Mouse (Mus musculus) spleen, adult 2 months (tissue): ENCODE results near the gene Fam76a.

Source experiments
- CTCF ChIP-seq: fragments of 200-500 bp; IDR thresholded peaks from 2 replicates; pipeline ENCODE4 v1.5.1; 2011; ENCODE audit warnings: mild to moderate bottlenecking, inconsistent platforms; ENCODE audit not compliant: insufficient read depth, insufficient read length, insufficient replicate concordance; ENCODE audit errors: extremely low read depth
- POLR2A ChIP-seq: fragments of 200-500 bp; IDR thresholded peaks from 2 replicates; pipeline ENCODE4 v1.6.1; 2011; ENCODE audit warnings: low read depth, low read length, inconsistent platforms

DNA sequence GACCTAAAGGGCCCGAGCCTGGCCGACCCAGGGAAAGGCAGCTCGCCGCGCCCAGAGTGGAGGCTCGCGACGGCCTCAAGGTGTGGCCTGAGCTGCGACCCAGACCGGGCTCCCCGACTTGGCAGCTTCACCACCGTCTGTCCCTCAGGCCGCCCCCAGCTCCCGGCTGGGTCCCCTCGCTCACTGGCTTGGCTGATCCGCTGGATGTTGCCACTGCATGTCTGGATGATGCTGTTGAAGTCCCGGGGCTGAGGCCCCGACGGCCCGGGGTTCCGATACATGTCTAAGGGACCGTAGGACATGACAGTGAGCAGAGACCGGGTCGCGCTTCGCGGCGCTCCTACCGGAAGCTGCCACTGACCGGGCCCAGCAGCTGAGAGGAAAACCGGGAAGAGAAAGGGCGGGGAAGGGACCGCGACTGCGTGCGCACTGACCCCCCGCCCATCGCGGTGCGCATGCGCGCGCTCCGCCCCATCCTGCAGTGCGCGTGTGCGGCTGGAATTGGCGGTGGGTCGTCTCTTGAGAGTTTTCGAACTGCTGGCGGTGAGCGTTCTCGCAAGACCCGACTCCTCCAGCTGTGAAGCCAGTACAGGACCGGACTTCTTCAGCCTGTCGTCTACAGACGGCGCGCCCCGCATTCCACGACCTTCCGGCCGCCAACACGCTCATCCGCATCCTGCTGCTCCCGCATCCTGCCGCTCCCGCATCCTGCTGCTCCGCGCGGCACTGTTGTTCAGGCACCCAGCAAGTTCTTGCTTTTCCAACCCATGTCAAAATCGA, 38.1 kb downstream of the Fam76a start, which contains the start of gene Stx12:
- TF ChIP-seq CTCF (no peak), POLR2A (peak; percentile 63)
